ENCODE assay signal across 15 mouse cellular contexts in genomic region chr3:55097186-55097585, GRCm38 (mm10). TPM values are rescaled to one million over a fixed set of nuclear protein-coding genes. Genes with fewer than 3 reads are reported as not detected.
DNase-seq lines count a peak whose midpoint lies in the region; ATAC-seq and TF ChIP-seq lines count a peak whose summit lies in the region.
"Had no signal": no experiment of that assay in that cellular context is flagged by ENCODE, and none has a peak within 500 bp of the region (broad histone marks: within the 10 kb centered on the region; RNA-seq: fewer than 3 reads in every experiment).

No protein-coding gene starts in this region.

- no peak overlapping the region for H3K4me2 ChIP-seq in midbrain, embryonic 16.5 days (ENCODE audit: low read length)
- H3K4me2 ChIP-seq: heart, embryonic 11.5 days; liver, embryonic 11.5 days; neural tube, embryonic 12.5 days had no signal

- WGBS in limb, embryonic 10.5 days: 92% methylated on average over 2 of the region's 2 CpGs
- WGBS in midbrain, embryonic 16.5 days: 71% methylated on average over 2 of the region's 2 CpGs

- H3K4me3 ChIP-seq in layer of hippocampus, adult 2 months: no peak overlapping the region
- no peak overlapping the region for H3K4me3 ChIP-seq in limb, embryonic 10.5 days
- H3K4me3 ChIP-seq in midbrain, embryonic 16.5 days (ENCODE audit: low read depth, low read length): no peak overlapping the region
- H3K4me3 ChIP-seq: neural tube, embryonic 12.5 days had no signal

- H3K27ac ChIP-seq in layer of hippocampus, adult 2 months: peak overlapping the region; percentile 86
- H3K27ac ChIP-seq in limb, embryonic 10.5 days: peak overlapping the region; percentile 4; the same call in 1 of the 2 replicates
- H3K27ac ChIP-seq in midbrain, embryonic 16.5 days (ENCODE audit: low read length): no peak overlapping the region

- no peak for ATAC-seq in midbrain, embryonic 16.5 days

- H3K27me3 ChIP-seq in limb, embryonic 10.5 days (ENCODE audit: low read depth, poor library complexity, severe bottlenecking): no peaks in the 10 kb centered on the region
- H3K27me3 ChIP-seq in midbrain, embryonic 16.5 days (ENCODE audit: control insufficient read depth, insufficient read depth, low read depth, low read length): no peaks in the 10 kb centered on the region
- H3K27me3 ChIP-seq: neural tube, embryonic 12.5 days had no signal

- DNase-seq in layer of hippocampus, adult 2 months (ENCODE audit: low spot score in 2 of 2): no peak
- DNase-seq in layer of hippocampus, postnatal 10 days (ENCODE audit: low spot score in 2 of 2): no peak
- peak; percentile 31 for DNase-seq in Muller cell, postnatal 12 days (ENCODE audit: inconsistent ontology term)
- DNase-seq in brain, adult 2 months (ENCODE audit: low read depth, low spot score): peak; percentile 34
- no peak for DNase-seq in limb, embryonic 10.5 days (ENCODE audit: low spot score)
- no peak for DNase-seq in embryo, embryonic 10.5 days (ENCODE audit: low spot score)
- DNase-seq: cerebellum, adult 8-10 months; right cerebral cortex, postnatal 25 days; thymus, adult 18-20 months had no signal

- no peaks in the 10 kb centered on the region for H3K9me3 ChIP-seq in limb, embryonic 10.5 days (replicated peaks)
- H3K9me3 ChIP-seq in midbrain, embryonic 16.5 days (replicated peaks; ENCODE audit: control insufficient read depth, low read length, poor library complexity, severe bottlenecking): no peaks in the 10 kb centered on the region
- H3K9me3 ChIP-seq: neural tube, embryonic 12.5 days had no signal

- no peaks in the 10 kb centered on the region for H3K36me3 ChIP-seq in limb, embryonic 10.5 days
- H3K36me3 ChIP-seq in midbrain, embryonic 16.5 days (ENCODE audit: control insufficient read depth, insufficient read depth, low read length): no peaks in the 10 kb centered on the region
- H3K36me3 ChIP-seq: neural tube, embryonic 12.5 days had no signal

- TF ChIP-seq CTCF in layer of hippocampus, adult 2 months (conservative IDR thresholded peaks at IDR 0.05): no peak

- peaks cover 9% of the 10 kb centered on the region; the same call in 1 of the 2 replicates for H3K4me1 ChIP-seq in limb, embryonic 10.5 days
- 0 out of 2 replicates have a peak, but pooled peaks cover 2% of the 10 kb centered on the region for H3K4me1 ChIP-seq in midbrain, embryonic 16.5 days (ENCODE audit: control insufficient read depth, insufficient read depth, low read length)

- no peak overlapping the region for H3K9ac ChIP-seq in midbrain, embryonic 16.5 days (ENCODE audit: low read depth, low read length)
- H3K9ac ChIP-seq: neural tube, embryonic 12.5 days had no signal

RNA-seq across cellular contexts. Expression of gene Spg20, which starts 14.7 kb away (rescaled TPM):
- 10 to 100 TPM; 39.7 to 51.1 TPM for total RNA-seq in layer of hippocampus, adult 2 months (2021)
- 10 to 100 TPM; 19.4 to 24.0 TPM for total RNA-seq in layer of hippocampus, postnatal 10 days (2021)
- polyA plus RNA-seq in limb, embryonic 10.5 days (2016; fragmentation: Nextera tagmentation; extraction: Ambion mirVana): 72.5 and 88.5 TPM in 2 replicates
- 13.3 and 14.6 TPM in 2 replicates for polyA plus RNA-seq in midbrain, embryonic 16.5 days (2015; fragmentation: Nextera tagmentation; extraction: Ambion mirVana)

RNA-seq across cellular contexts. Expression of gene Ccdc169, which starts 40.0 kb away (rescaled TPM):
- total RNA-seq in layer of hippocampus, adult 2 months (2021): under 1 TPM; 0.27 to 0.36 TPM
- total RNA-seq in layer of hippocampus, postnatal 10 days (2021): under 1 TPM; 0.32 to 0.36 TPM
- 0.06 and 0.08 TPM in 2 replicates for polyA plus RNA-seq in limb, embryonic 10.5 days (2016; fragmentation: Nextera tagmentation; extraction: Ambion mirVana)
- polyA plus RNA-seq in midbrain, embryonic 16.5 days (2015; fragmentation: Nextera tagmentation; extraction: Ambion mirVana): 0.10 TPM in 1 of 2 replicates, not detected in the other
- polyA plus RNA-seq: heart, embryonic 11.5 days; intestine, embryonic 14.5 days; liver, embryonic 11.5 days; neural tube, embryonic 12.5 days had no signal

RNA-seq across cellular contexts. Expression of gene Ccna1, which starts 41.9 kb away (rescaled TPM):
- 1 to 10 TPM; 2.4 to 2.5 TPM for total RNA-seq in layer of hippocampus, adult 2 months (2021)
- 1 to 10 TPM; 2.4 to 4.1 TPM for total RNA-seq in layer of hippocampus, postnatal 10 days (2021)
- 0.85 and 2.6 TPM in 2 replicates for polyA plus RNA-seq in limb, embryonic 10.5 days (2016; fragmentation: Nextera tagmentation; extraction: Ambion mirVana)
- 1.8 and 2.2 TPM in 2 replicates for polyA plus RNA-seq in midbrain, embryonic 16.5 days (2015; fragmentation: Nextera tagmentation; extraction: Ambion mirVana)
- total RNA-seq: MEL had no signal

Comparison
In these comparisons a context has a peak if more than half of its experiments do, and no peak if none do; other contexts are left out.
1. DNase-seq: peak in Muller cell, postnatal 12 days (single experiment) and brain, adult 2 months (single experiment); none in layer of hippocampus, adult 2 months (0 of 2), layer of hippocampus, postnatal 10 days (0 of 2), limb, embryonic 10.5 days (single experiment) and embryo, embryonic 10.5 days (single experiment).